Mouse (Mus musculus): ENCODE measurements around the gene Ceacam10. TPM values are rescaled to one million over a fixed set of nuclear protein-coding genes. Genes with fewer than 3 reads are reported as not detected.

Ceacam10 gene
- polyA plus RNA-seq, 1 experiment from 2014 or later = 0.98 TPM

Other genes with a start within 250 kb of the Ceacam10 start
- 5.5 and 5.7 TPM in 2 replicates for gene Irgq, start 246.5 kb upstream of the Ceacam10 start, polyA plus RNA-seq (2015; fragmentation: Nextera tagmentation; extraction: Ambion mirVana)
- 1.8 and 2.4 TPM in 2 replicates for gene Pinlyp, start 231.1 kb upstream of the Ceacam10 start, polyA plus RNA-seq (2015; fragmentation: Nextera tagmentation; extraction: Ambion mirVana)
- 61.0 and 66.5 TPM in 2 replicates for gene Xrcc1, start 230.9 kb upstream of the Ceacam10 start, polyA plus RNA-seq (2015; fragmentation: Nextera tagmentation; extraction: Ambion mirVana)
- 39.2 and 39.9 TPM in 2 replicates for gene Ethe1, start 189.7 kb upstream of the Ceacam10 start, polyA plus RNA-seq (2015; fragmentation: Nextera tagmentation; extraction: Ambion mirVana)
- 0.48 and 0.71 TPM in 2 replicates for gene Zfp575, start 189.6 kb upstream of the Ceacam10 start, polyA plus RNA-seq (2015; fragmentation: Nextera tagmentation; extraction: Ambion mirVana)
- gene Phldb3, start 166.4 kb upstream of the Ceacam10 start, polyA plus RNA-seq (2015; fragmentation: Nextera tagmentation; extraction: Ambion mirVana) = 0.47 and 0.73 TPM in 2 replicates
- 1.8 and 2.2 TPM in 2 replicates for gene Lypd3, start 140.7 kb upstream of the Ceacam10 start, polyA plus RNA-seq (2015; fragmentation: Nextera tagmentation; extraction: Ambion mirVana)
- gene Tex101, start 100.5 kb upstream of the Ceacam10 start, polyA plus RNA-seq (2015; fragmentation: Nextera tagmentation; extraction: Ambion mirVana) = not detected in 2 replicates
- not detected in 2 replicates for gene BC049730, start 68.0 kb upstream of the Ceacam10 start, polyA plus RNA-seq (2015; fragmentation: Nextera tagmentation; extraction: Ambion mirVana)
- 0.31 TPM in 1 of 2 replicates, not detected in the other for gene Gm4763, start 50.3 kb upstream of the Ceacam10 start, polyA plus RNA-seq (2015; fragmentation: Nextera tagmentation; extraction: Ambion mirVana)
- gene Cd177, start 16.9 kb upstream of the Ceacam10 start, polyA plus RNA-seq (2015; fragmentation: Nextera tagmentation; extraction: Ambion mirVana) = 0.49 and 0.86 TPM in 2 replicates
- gene Gm9844, start 85.0 kb downstream of the Ceacam10 start, polyA plus RNA-seq (2015; fragmentation: Nextera tagmentation; extraction: Ambion mirVana) = 12.1 and 19.0 TPM in 2 replicates
- not detected in 2 replicates for gene Lypd4, start 92.7 kb downstream of the Ceacam10 start, polyA plus RNA-seq (2015; fragmentation: Nextera tagmentation; extraction: Ambion mirVana)
- gene Dmrtc2, start 92.9 kb downstream of the Ceacam10 start, polyA plus RNA-seq (2015; fragmentation: Nextera tagmentation; extraction: Ambion mirVana) = 0.08 and 0.10 TPM in 2 replicates
- 2,922 and 3,108 TPM in 2 replicates for gene Rps19, start 107.2 kb downstream of the Ceacam10 start, polyA plus RNA-seq (2015; fragmentation: Nextera tagmentation; extraction: Ambion mirVana)
- 1.1 and 1.5 TPM in 2 replicates for gene Cd79a, start 120.2 kb downstream of the Ceacam10 start, polyA plus RNA-seq (2015; fragmentation: Nextera tagmentation; extraction: Ambion mirVana)
- 244 and 341 TPM in 2 replicates for gene Arhgef1, start 125.7 kb downstream of the Ceacam10 start, polyA plus RNA-seq (2015; fragmentation: Nextera tagmentation; extraction: Ambion mirVana)
- not detected in 2 replicates for gene Gm4881, start 167.3 kb downstream of the Ceacam10 start, polyA plus RNA-seq (2015; fragmentation: Nextera tagmentation; extraction: Ambion mirVana)
- 220 and 236 TPM in 2 replicates for gene Rabac1, start 195.5 kb downstream of the Ceacam10 start, polyA plus RNA-seq (2015; fragmentation: Nextera tagmentation; extraction: Ambion mirVana)
- 1.7 TPM in 2 replicates for gene Atp1a3, start 228.8 kb downstream of the Ceacam10 start, polyA plus RNA-seq (2015; fragmentation: Nextera tagmentation; extraction: Ambion mirVana)